Mouse (Mus musculus) olfactory bulb, adult 2 months (tissue): ENCODE data around the gene Ccdc54.

Experiments used
- CTCF ChIP-seq: fragments of 200-500 bp; IDR thresholded peaks from 2 replicates; pipeline ENCODE4 v1.5.1; 2012; ENCODE audit warnings: low read depth, mild to moderate bottlenecking, low read length, moderate library complexity; ENCODE audit not compliant: insufficient read depth
- POLR2A ChIP-seq: fragments of 200-500 bp; IDR thresholded peaks from 2 replicates; pipeline ENCODE4 v1.6.1; 2012; ENCODE audit warnings: mild to moderate bottlenecking, low read depth, low read length, moderate library complexity; ENCODE audit not compliant: insufficient read depth

DNA sequence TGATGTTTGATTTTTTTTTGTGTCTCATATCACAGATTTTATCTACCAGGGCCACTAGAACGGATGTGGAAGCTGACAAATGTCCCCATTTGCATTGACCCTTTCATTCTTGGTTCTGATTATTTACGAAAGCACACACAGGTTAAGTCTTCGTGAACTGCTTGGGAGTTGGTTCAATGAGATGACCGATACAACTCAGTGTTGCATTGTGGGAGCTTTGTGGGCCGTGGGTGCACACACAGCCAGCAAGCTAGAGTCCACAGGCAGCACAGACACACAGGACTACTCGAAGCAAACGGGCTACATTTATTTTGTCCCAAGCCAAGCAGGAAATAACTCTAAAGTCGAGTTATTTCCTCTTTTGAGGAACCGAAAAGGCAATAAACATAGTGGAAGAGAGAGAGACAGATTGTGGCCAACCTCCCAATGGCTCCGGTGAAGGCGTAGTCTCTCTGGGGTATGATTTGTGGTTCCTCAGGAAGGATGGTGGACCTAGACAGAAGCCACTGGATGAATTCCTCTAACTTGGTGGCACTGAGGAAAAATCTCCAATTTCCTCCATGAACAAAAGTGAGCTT lies 1.3 kb downstream of the Ccdc54 start:
- no peak for TF ChIP-seq CTCF
- no peak for TF ChIP-seq POLR2A
